In genomic region chr13:43726895-43727341, GRCm38 (mm10) we compare ENCODE assay signal across 12 mouse cellular contexts. TPM values are rescaled to one million over a fixed set of nuclear protein-coding genes. Genes with fewer than 3 reads are reported as not detected.
DNase-seq lines count a peak whose midpoint lies in the region; ATAC-seq and TF ChIP-seq lines count a peak whose summit lies in the region.
"Had no signal": no experiment of that assay in that cellular context is flagged by ENCODE, and none has a peak within 500 bp of the region (broad histone marks: within the 10 kb centered on the region; RNA-seq: fewer than 3 reads in every experiment).

No protein-coding gene starts in this region.

- no peaks in the 10 kb centered on the region for H3K36me3 ChIP-seq in forebrain, embryonic 14.5 days (ENCODE audit: control insufficient read depth, insufficient read depth, low read length)
- no peaks in the 10 kb centered on the region for H3K36me3 ChIP-seq in forebrain, embryonic 10.5 days (replicated peaks)
- H3K36me3 ChIP-seq: liver, embryonic 13.5 days had no signal

- no peak overlapping the region for H3K9ac ChIP-seq in forebrain, embryonic 14.5 days (ENCODE audit: low read length)
- H3K9ac ChIP-seq: liver, embryonic 13.5 days had no signal

- no peaks in the 10 kb centered on the region for H3K9me3 ChIP-seq in forebrain, embryonic 14.5 days (replicated peaks; ENCODE audit: control insufficient read depth, low read length)
- H3K9me3 ChIP-seq in forebrain, embryonic 10.5 days, result no peaks in the 10 kb centered on the region
- H3K9me3 ChIP-seq: liver, embryonic 13.5 days had no signal

- no peak overlapping the region for H3K4me3 ChIP-seq in forebrain, embryonic 14.5 days (ENCODE audit: low read depth, low read length)
- no peak overlapping the region for H3K4me3 ChIP-seq in forebrain, embryonic 10.5 days
- H3K4me3 ChIP-seq in lung, adult 2 months (replicated peaks; ENCODE audit: extremely low read depth, low read depth, low read length), result no peak overlapping the region
- H3K4me3 ChIP-seq: liver, embryonic 13.5 days had no signal

- 56% methylated on average over 13 of the region's 13 CpGs for WGBS in forebrain, embryonic 14.5 days
- 87% methylated on average over 13 of the region's 13 CpGs for WGBS in forebrain, embryonic 10.5 days
- WGBS in lung, adult 2 months, result 45% methylated on average over 13 of the region's 13 CpGs

- no peak for TF ChIP-seq POLR2A in lung, adult 2 months (IDR thresholded peaks at IDR 0.05; ENCODE audit: borderline replicate concordance, extremely low read depth, low read depth, low read length)

- H3K27me3 ChIP-seq in forebrain, embryonic 14.5 days (replicated peaks; ENCODE audit: control insufficient read depth, insufficient read depth, low read length), result no peaks in the 10 kb centered on the region
- H3K27me3 ChIP-seq in forebrain, embryonic 10.5 days (ENCODE audit: poor library complexity, severe bottlenecking), result no peaks in the 10 kb centered on the region
- H3K27me3 ChIP-seq: liver, embryonic 13.5 days had no signal

- intact Hi-C loops in heart, postnatal 10 days (cut with DNase I), result no loop called here

- H3K4me1 ChIP-seq in forebrain, embryonic 14.5 days (ENCODE audit: control insufficient read depth, insufficient read depth, low read length), result no peaks in the 10 kb centered on the region
- H3K4me1 ChIP-seq in forebrain, embryonic 10.5 days, result peaks cover 3% of the 10 kb centered on the region; the same call in 1 of the 2 replicates
- H3K4me1 ChIP-seq in lung, adult 2 months (ENCODE audit: control insufficient read depth, insufficient read depth, low read length), result no peaks in the 10 kb centered on the region
- H3K4me1 ChIP-seq: liver, embryonic 13.5 days had no signal

- TF ChIP-seq CTCF in lung, adult 2 months (IDR thresholded peaks at IDR 0.05; ENCODE audit: insufficient read depth, low read length), result no peak

- H3K4me2 ChIP-seq in forebrain, embryonic 14.5 days (ENCODE audit: low read length), result no peak overlapping the region
- H3K4me2 ChIP-seq: liver, embryonic 13.5 days had no signal

- H3K27ac ChIP-seq in forebrain, embryonic 14.5 days (ENCODE audit: low read depth, low read length), result no peak overlapping the region
- H3K27ac ChIP-seq in forebrain, embryonic 10.5 days, result no peak overlapping the region
- H3K27ac ChIP-seq: liver, embryonic 13.5 days had no signal

- DNase-seq in forebrain, embryonic 14.5 days (ENCODE audit: low spot score), result peak; percentile 32
- no peak for DNase-seq in forebrain, embryonic 10.5 days (ENCODE audit: extremely low spot score, low spot score)
- DNase-seq in lung, adult 18-20 months, result peak; percentile 14 to 16
- no peak for DNase-seq in lung, adult 2 months
- peak; percentile 39 to 48 for DNase-seq in heart, postnatal 10 days
- peak; percentile 56 to 77 for DNase-seq in lung, postnatal 4 days
- no peak for DNase-seq in right cerebral cortex, adult 18-20 months
- DNase-seq in layer of hippocampus, adult 8-10 months (ENCODE audit: low spot score in 2 of 2), result no peak
- DNase-seq: gastrocnemius, postnatal 25 days; kidney, adult 8-10 months; liver, embryonic 13.5 days had no signal

- peak; percentile 40; the same call in 1 of the 2 replicates for ATAC-seq in forebrain, embryonic 14.5 days

RNA-seq across cellular contexts. Expression of gene Cd83, which starts 57.7 kb away (rescaled TPM):
- polyA plus RNA-seq in forebrain, embryonic 14.5 days (2014; fragmentation: Nextera tagmentation; extraction: Ambion mirVana), result 9.1 and 9.2 TPM in 2 replicates
- polyA plus RNA-seq in forebrain, embryonic 10.5 days (2016; fragmentation: Nextera tagmentation; extraction: Ambion mirVana), result 3.5 and 3.8 TPM in 2 replicates
- 6.9 and 7.5 TPM in 2 replicates for polyA plus RNA-seq in lung, adult 2 months (2012; rRNA removed)
- total RNA-seq in heart, postnatal 10 days (2021), result 1 to 10 TPM; 2.4 to 3.7 TPM
- total RNA-seq in layer of hippocampus, adult 8-10 months (2022), result 10 to 100 TPM in 2 of 4 experiments, 1 to 10 TPM in 2; 7.6 to 21.2 (median 13.4) TPM
- polyA plus RNA-seq: C2C12 had no signal

Comparison
In these comparisons a context has a peak if more than half of its experiments do, and no peak if none do; other contexts are left out.
1. DNase-seq: peak in forebrain, embryonic 14.5 days (single experiment), lung, adult 18-20 months (2 of 2), heart, postnatal 10 days (2 of 2) and lung, postnatal 4 days (2 of 2); none in forebrain, embryonic 10.5 days (single experiment), lung, adult 2 months (single experiment), right cerebral cortex, adult 18-20 months (single experiment) and layer of hippocampus, adult 8-10 months (0 of 2).